Mouse (Mus musculus) thymus, postnatal 25 days (tissue): ENCODE data around the gene Zfp28.
A peak's percentile ranks its signal among the peaks of the same experiment; 100 is the strongest.

Source experiments
- DNase-seq: peaks from one replicate; pipeline ENCODE4 v3.0.0; 2022

Gene Zfp28

DNA sequence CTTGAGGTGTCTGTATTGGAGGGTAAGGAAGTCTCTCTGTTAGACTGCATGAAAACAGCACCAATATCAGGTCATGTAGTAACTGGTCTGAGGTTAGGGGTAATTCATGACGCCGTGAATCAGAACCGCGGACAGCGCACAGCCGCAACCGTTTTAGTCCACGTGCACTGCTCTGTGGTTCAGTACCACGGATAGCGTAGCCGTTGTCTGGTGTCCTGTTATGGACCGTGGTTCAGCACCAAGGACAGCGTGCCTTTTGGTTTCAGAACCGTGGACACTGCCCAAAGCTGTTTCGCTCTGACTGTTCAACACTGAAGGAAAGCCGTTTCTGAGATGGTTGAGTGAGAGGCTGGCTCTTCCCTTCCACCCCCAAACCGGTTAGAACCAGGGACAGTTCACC, 26.9 kb downstream of the Zfp28 start, which contains the start of gene Gm20715:
Gm20715 (plus strand) TSS at position 235 of the 400 bp plus-strand sequence.
- DNase-seq, result peak; percentile 67

DNA sequence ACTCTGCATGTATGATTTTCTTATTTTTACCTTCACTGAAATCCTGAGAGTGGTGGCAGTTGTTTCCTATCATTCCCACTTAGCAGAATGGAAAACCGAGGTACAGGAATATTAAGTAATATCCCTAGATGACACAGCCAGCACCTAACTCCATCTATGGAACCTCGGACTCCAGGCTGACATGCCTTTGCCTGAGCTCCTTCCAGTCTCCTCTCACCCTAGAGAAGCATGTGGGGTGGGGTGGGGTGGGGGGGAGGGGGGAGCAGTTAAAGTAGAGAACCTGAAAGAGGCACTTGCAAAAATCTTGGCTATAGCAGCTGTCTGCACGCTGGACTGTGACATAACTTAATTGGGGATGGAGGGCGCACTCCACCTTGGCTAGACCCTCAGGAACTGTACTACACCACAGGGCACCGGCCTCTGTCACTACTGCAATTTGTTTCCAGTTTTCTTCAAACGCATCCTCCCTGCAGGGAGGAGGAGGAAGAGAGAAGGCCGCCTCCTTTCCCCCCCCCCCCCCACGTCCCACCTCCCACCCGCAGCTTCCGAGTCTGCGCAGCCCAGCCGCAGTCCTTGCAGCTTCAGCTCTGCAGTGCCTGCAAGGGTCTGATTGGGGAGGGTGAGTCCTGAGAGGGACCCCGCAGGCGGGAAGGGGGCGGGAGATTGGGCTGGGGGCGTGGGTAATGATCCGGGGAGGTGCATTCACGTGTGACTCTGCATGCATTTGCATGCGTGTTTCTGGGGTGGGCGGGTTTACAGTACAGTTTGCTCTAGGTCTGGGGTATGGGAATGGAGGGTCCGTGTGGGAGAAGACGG, 31.7 kb downstream of the Zfp28 start:
- no peak for DNase-seq

DNA sequence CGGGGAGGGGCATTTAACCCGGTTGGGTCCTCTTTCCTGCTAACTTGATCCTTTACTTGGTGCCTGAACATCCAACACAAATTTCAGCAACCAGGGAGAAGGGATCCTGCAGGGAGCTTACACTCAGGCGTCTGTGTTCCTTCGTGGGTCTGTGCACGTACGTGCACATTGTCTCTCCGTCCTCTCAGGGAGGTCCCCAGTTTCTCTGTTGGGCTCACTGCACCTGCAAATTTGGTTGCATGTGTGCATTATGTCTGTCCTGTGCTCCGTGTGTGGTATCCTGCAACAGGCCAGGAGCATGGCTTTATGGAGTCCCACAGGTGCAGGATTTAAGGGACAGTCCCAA, 32.3 kb downstream of the Zfp28 start:
- no peak for DNase-seq

DNA sequence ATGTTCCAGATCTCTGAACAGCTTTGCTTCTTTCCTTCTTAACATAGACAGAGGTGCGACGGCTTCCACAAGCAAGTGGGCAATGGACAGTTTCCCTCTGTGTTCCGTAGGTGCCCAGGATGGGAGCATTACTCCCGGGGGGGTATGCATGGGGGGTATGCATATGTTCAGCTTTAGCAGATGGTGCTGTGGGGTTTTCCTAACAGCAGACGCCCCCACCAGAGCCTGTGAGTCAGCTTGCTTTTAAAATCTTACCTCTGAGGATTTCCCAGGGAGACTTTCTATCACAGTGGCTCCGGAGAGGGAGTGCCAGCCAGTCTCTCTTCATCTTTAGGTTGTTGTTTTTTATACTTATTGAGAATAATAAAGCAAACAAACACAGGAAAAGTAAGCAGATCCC, 36.8 kb downstream of the Zfp28 start:
- DNase-seq, result no peak

DNA sequence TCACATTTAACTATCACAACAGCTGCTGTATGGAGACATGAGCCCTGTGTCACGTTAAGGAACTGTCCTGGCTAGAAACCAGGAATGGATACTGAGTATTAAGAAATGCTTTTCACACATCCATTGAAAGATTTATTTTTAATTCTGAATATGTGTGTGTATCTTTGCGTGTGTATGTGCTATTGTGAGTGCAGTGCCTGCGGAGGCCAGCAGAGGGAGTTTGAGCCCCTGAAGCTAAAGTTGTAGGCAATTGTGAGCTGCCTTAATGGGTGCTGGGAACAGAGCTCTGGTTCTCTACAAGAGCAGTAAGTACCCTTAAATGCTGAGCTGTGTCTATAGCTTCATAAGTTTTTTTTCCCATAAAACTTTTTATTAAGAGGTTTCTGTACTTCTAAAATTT, 46.3 kb downstream of the Zfp28 start:
- DNase-seq, result no peak

DNA sequence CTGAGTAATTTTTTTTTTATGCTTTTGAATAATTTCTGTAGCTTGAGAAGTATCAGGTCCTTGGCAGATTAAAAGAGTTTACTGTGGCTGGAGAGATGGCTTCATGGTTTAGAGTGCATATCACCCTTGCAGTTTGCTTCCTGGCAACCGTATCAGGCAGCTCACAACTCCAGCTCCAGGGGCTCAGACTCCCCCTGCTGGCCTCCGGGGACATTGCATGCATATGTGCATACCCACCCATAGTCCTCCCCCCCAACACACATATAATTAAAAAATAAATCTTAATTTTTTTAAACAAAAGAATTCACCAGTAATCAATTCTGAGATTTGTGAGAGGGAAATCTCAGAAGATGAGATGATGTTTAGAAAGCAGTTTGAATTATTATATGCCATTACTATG, 47.2 kb downstream of the Zfp28 start:
- DNase-seq, result peak; percentile 39

DNA sequence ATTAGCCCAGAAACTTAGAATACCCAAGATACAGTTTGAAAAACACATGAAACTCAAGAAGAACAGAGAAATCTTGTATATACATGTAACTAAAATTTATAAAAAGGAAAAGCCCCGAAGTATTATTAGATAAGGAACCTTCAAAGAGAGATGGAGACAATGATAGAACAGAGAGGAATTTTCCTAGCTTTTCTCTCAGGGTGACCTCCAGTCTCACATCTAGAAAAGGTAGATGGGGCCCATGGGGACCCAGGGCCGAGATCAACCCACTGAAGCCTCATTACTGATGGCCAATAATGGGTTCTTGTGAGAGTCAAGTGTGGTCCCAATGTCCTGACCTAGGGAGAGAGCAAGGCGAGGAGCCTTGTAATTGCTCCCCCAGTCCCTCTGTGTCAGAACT, 55.3 kb downstream of the Zfp28 start, which contains the start of gene Olfr1344:
Olfr1344 (plus strand) TSS at position 301 of the 400 bp plus-strand sequence.
- no peak for DNase-seq

DNA sequence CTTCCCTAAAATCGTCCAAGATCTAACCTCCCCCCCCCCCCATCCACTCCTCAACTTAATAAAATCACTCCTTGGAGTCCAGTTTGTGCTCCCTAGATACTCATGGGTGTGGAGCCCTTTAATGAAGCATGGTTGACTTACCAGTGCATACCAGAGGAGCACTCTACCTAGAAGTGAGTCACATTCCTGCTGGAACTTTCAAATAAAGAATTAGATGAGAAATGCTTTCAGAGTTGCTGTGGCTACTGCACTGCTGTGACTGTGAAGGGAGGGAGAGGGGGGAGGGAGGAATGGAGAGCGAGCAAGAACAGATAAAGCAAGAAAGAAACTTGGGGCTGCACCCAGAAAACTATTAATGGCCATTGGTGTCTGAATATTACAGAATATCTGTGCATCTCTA, 58.1 kb downstream of the Zfp28 start:
- DNase-seq, result no peak
